Mouse (Mus musculus): ENCODE results near the gene Ptprm. TPM values are rescaled to one million over a fixed set of nuclear protein-coding genes. Genes with fewer than 3 reads are reported as not detected.

The Ptprm gene
- polyA plus RNA-seq, 1 experiment from 2014 or later: 7.0 TPM

DNA sequence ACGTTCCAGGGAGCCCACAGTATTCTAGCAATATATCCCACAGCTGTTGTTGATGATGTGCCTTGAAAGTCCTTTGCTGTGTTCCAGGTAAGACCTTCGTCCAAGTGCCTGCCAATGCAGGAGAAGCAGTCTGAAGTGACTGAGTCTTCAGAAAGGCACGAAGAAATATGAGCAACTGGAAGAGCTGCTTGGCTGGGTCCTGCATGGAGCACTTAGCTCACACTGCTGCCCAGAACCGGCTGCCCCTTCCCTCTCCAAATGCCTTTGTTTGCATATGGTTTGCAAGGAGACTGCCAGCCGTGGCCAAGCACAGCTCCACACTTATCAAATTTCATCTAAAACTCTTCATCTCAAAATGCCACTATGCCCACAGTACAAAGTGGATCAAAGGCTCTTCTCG lies 337.8 kb downstream of the Ptprm start:
- Histone ChIP-seq H3K27me3 (replicated peaks; ENCODE audit: control insufficient read depth, insufficient read depth, low read length) (no peaks in the 10 kb centered on the region), H3K4me2 (ENCODE audit: low read depth, low read length) (no peak overlapping the region), H3K27ac (ENCODE audit: low read length) (no peak overlapping the region), H3K9me3 (ENCODE audit: control insufficient read depth, low read length) (no peaks in the 10 kb centered on the region), H3K4me3 (ENCODE audit: low read length) (no peak overlapping the region), H3K9ac (ENCODE audit: low read depth, low read length) (no peak overlapping the region), H3K4me1 (ENCODE audit: control insufficient read depth, insufficient read depth, low read length) (no peaks in the 10 kb centered on the region), H3K36me3 (ENCODE audit: control insufficient read depth, insufficient read depth, low read length) (no peaks in the 10 kb centered on the region)
- 66% methylated on average over 6 of the region's 6 CpGs for WGBS
- ATAC-seq: no peak

DNA sequence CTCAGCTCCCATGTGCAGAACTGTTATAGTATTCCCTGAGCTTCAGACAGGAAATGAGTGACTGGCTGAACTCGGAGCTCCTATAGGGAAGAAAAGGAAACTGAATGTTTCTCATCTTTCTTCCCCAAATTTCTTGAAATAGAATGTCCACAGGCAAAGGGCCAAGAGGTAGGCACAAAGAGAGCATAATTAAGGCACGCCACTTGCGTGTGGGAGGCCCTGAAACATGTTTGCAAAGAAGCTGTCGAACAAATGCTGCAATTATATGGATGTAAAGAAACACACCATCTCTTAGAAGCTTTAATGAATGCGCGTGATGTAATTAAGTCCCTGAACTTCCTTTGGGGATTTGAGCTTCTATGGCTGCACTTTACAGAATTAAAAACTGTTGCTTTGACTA lies 341.0 kb downstream of the Ptprm start:
- H3K9ac ChIP-seq (ENCODE audit: low read depth, low read length): no peak overlapping the region
- no peaks in the 10 kb centered on the region for H3K27me3 ChIP-seq (replicated peaks; ENCODE audit: control insufficient read depth, insufficient read depth, low read length)
- 82% methylated on average over 6 of the region's 6 CpGs for WGBS
- no peaks in the 10 kb centered on the region for H3K9me3 ChIP-seq (ENCODE audit: control insufficient read depth, low read length)
- no peak overlapping the region for H3K27ac ChIP-seq (ENCODE audit: low read length)
- H3K4me2 ChIP-seq (ENCODE audit: low read depth, low read length): no peak overlapping the region
- H3K4me3 ChIP-seq (ENCODE audit: low read length): no peak overlapping the region
- no peaks in the 10 kb centered on the region for H3K36me3 ChIP-seq (ENCODE audit: control insufficient read depth, insufficient read depth, low read length)
- no peaks in the 10 kb centered on the region for H3K4me1 ChIP-seq (ENCODE audit: control insufficient read depth, insufficient read depth, low read length)
- no peak for ATAC-seq

DNA sequence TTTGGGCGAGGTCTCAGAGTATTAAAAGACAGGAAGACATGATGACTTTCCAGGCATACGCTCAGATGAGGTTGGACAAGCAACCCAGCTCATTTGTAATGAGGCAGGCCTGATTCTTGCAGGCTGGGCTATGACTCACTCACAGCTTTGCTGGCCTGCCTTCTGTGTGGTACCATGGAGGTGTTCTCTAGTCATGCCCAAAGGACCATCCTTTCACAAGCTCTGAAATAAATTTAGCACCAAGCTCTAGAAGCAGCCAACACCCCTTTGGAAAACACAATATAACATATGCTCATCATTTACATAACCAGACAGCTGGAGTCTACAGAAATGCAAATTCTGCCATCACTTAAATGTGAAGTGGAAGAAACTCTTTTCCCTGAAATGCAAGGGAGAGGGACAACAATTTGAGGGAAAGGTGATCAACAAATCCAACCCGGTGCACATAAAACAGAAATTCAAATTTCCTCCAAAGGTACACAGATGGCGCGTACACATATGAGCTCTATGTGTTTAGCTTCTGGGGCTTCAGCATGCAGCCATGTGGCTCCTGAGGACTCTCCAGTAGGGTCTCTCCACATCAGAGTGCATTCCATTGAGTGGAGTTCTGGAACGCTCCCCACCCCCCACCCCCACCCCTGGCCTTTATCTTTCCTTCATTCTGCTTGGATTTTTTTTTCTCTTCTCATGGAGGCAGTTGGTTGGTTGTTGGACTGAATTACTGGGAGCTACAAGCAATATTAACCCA lies 342.2 kb downstream of the Ptprm start:
- no peaks in the 10 kb centered on the region for H3K27me3 ChIP-seq (replicated peaks; ENCODE audit: control insufficient read depth, insufficient read depth, low read length)
- ATAC-seq: no peak
- 87% methylated on average over 6 of the region's 6 CpGs for WGBS
- no peaks in the 10 kb centered on the region for H3K36me3 ChIP-seq (ENCODE audit: control insufficient read depth, insufficient read depth, low read length)
- H3K9ac ChIP-seq (ENCODE audit: low read depth, low read length): no peak overlapping the region
- H3K27ac ChIP-seq (ENCODE audit: low read length): no peak overlapping the region
- no peaks in the 10 kb centered on the region for H3K4me1 ChIP-seq (ENCODE audit: control insufficient read depth, insufficient read depth, low read length)
- no peaks in the 10 kb centered on the region for H3K9me3 ChIP-seq (ENCODE audit: control insufficient read depth, low read length)
- no peak overlapping the region for H3K4me2 ChIP-seq (ENCODE audit: low read depth, low read length)
- no peak overlapping the region for H3K4me3 ChIP-seq (ENCODE audit: low read length)

DNA sequence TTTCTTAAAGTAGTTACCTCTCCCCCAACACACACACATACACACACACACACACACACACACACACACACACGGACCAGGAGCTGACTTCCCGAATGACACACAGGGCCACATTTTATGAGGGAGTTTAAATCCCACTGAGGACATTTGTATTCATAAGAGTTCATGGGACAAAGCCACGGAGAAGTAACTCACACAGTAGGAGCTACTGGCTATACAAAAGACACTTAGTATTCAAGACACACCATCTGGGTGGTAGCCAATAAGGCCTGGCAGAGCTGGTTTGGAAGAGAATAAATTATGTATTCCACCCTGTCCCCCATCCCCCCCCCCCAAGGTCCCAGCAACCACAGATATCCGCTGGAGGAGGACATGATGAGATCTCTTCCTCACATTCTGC lies 344.1 kb downstream of the Ptprm start:
- Histone ChIP-seq H3K27me3 (replicated peaks; ENCODE audit: control insufficient read depth, insufficient read depth, low read length) (no peaks in the 10 kb centered on the region), H3K4me3 (ENCODE audit: low read length) (no peak overlapping the region), H3K4me2 (ENCODE audit: low read depth, low read length) (no peak overlapping the region), H3K9me3 (ENCODE audit: control insufficient read depth, low read length) (0 out of 2 replicates have a peak, but pooled peaks cover 2% of the 10 kb centered on the region), H3K36me3 (ENCODE audit: control insufficient read depth, insufficient read depth, low read length) (no peaks in the 10 kb centered on the region), H3K4me1 (ENCODE audit: control insufficient read depth, insufficient read depth, low read length) (no peaks in the 10 kb centered on the region), H3K9ac (ENCODE audit: low read depth, low read length) (no peak overlapping the region), H3K27ac (ENCODE audit: low read length) (no peak overlapping the region)
- no peak for ATAC-seq
- 88% methylated on average over 4 of the region's 4 CpGs for WGBS

DNA sequence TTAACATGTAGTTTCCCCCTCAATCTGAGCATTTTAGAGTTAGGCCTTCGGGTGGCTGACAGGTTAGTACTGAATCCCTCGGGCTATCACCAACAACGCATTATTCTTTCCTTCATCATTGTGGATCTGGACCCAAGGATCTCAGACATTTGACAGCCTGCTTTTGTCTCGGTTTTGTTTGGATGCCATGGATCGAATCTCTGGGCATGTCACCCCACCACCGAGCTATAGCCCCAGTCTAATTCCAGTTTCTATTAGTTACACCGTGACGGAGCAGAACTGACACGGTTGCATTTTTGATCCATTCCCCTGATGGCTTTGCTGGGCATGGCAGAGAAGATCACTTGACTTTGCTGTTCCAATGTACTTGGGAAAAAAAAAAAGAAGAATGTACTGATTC lies 346.1 kb downstream of the Ptprm start:
- Histone ChIP-seq H3K4me1 (ENCODE audit: control insufficient read depth, insufficient read depth, low read length) (no peaks in the 10 kb centered on the region), H3K4me3 (ENCODE audit: low read length) (no peak overlapping the region), H3K36me3 (ENCODE audit: control insufficient read depth, insufficient read depth, low read length) (no peaks in the 10 kb centered on the region), H3K4me2 (ENCODE audit: low read depth, low read length) (no peak overlapping the region), H3K9me3 (ENCODE audit: control insufficient read depth, low read length) (0 out of 2 replicates have a peak, but pooled peaks cover 2% of the 10 kb centered on the region), H3K27me3 (replicated peaks; ENCODE audit: control insufficient read depth, insufficient read depth, low read length) (no peaks in the 10 kb centered on the region), H3K27ac (ENCODE audit: low read length) (no peak overlapping the region), H3K9ac (ENCODE audit: low read depth, low read length) (no peak overlapping the region)
- no peak for ATAC-seq
- 92% methylated on average over 9 of the region's 9 CpGs for whole genome bisulfite sequencing

DNA sequence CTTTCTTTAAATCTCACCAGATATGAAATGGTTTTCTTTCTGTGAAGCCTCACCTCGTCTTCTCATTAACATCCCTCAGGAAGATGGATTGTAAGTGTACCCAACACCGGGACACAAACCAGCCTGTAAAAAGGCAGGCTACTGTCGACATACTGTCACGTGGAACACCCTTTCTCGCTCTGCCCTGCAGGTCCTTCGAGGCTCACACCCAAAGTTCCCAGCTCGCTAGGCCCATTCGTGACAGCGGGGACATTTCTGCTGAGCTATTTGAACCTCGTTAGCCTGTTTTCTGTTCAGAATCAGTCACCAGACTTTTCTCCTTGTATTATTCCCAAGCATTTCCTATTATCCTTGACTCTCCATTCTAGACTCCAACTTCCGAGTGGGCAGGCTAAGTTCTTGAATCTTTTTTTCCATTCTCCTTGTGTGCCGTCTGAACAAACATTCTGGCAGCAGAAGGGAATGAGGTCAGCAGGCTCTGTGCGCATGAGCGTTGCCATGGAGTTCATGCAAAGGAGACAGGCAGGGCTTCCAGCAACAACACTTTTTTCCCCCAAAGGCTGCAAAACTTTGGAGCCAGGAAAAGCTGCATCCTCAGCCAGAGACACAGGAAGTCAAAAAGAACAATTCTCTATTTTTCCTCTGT lies 347.4 kb downstream of the Ptprm start:
- no peak overlapping the region for H3K4me2 ChIP-seq (ENCODE audit: low read depth, low read length)
- no peaks in the 10 kb centered on the region for H3K36me3 ChIP-seq (ENCODE audit: control insufficient read depth, insufficient read depth, low read length)
- WGBS: 68% methylated on average over 14 of the region's 14 CpGs
- H3K9ac ChIP-seq (ENCODE audit: low read depth, low read length): no peak overlapping the region
- H3K4me1 ChIP-seq (ENCODE audit: control insufficient read depth, insufficient read depth, low read length): no peaks in the 10 kb centered on the region
- no peak overlapping the region for H3K27ac ChIP-seq (ENCODE audit: low read length)
- no peak for ATAC-seq
- H3K9me3 ChIP-seq (ENCODE audit: control insufficient read depth, low read length): 0 out of 2 replicates have a peak, but pooled peaks cover 2% of the 10 kb centered on the region
- H3K4me3 ChIP-seq (ENCODE audit: low read length): no peak overlapping the region
- no peaks in the 10 kb centered on the region for H3K27me3 ChIP-seq (replicated peaks; ENCODE audit: control insufficient read depth, insufficient read depth, low read length)

DNA sequence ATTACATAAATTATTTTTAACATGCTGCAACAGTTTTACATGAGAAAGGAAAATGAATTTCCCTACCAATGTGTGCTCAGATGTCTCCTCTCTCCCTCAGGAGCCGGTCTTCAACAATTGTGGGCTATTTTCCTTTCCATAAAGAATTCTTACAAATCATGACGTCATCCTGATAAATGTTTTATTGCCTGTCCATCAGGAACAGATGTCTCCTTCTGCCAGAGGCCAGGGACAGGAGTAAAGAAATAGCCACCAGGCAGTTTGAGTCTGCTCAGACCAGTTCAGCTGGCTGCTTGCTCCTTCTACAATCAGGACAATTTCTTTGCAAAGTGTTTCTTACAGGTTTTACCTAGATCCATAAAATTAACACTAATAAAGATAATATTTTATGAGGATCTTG lies 357.4 kb downstream of the Ptprm start:
- 40% methylated on average over 2 of the region's 2 CpGs for WGBS
- H3K27me3 ChIP-seq (replicated peaks; ENCODE audit: control insufficient read depth, insufficient read depth, low read length): no peaks in the 10 kb centered on the region
- no peaks in the 10 kb centered on the region for H3K36me3 ChIP-seq (ENCODE audit: control insufficient read depth, insufficient read depth, low read length)
- H3K9ac ChIP-seq (ENCODE audit: low read depth, low read length): no peak overlapping the region
- H3K27ac ChIP-seq (ENCODE audit: low read length): no peak overlapping the region
- no peak overlapping the region for H3K4me3 ChIP-seq (ENCODE audit: low read length)
- no peak for ATAC-seq
- no peaks in the 10 kb centered on the region for H3K4me1 ChIP-seq (ENCODE audit: control insufficient read depth, insufficient read depth, low read length)
- no peak overlapping the region for H3K4me2 ChIP-seq (ENCODE audit: low read depth, low read length)
- H3K9me3 ChIP-seq (ENCODE audit: control insufficient read depth, low read length): 0 out of 2 replicates have a peak, but pooled peaks cover 3% of the 10 kb centered on the region

DNA sequence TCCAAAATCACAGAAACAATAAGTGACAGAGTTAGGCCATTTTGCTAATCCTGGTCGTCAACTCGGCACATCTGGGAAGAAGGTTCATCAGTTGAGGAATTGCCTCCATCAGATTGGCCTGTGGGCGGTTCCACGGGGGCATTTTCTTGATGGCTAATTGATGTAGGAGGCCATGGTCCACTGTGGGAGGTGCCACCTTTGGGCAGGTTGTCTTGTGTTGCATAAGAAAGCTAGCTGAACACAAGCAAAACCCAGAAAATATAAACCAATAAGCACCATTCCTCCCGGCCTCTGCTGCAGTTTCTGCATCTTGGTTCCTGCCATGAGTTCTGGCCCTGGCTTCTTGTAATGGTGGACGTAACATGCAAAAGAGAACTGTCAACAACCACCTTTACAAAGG lies 358.2 kb downstream of the Ptprm start:
- no peaks in the 10 kb centered on the region for H3K36me3 ChIP-seq (ENCODE audit: control insufficient read depth, insufficient read depth, low read length)
- no peak overlapping the region for H3K4me2 ChIP-seq (ENCODE audit: low read depth, low read length)
- ATAC-seq: no peak
- H3K9ac ChIP-seq (ENCODE audit: low read depth, low read length): no peak overlapping the region
- H3K4me3 ChIP-seq (ENCODE audit: low read length): no peak overlapping the region
- no peaks in the 10 kb centered on the region for H3K4me1 ChIP-seq (ENCODE audit: control insufficient read depth, insufficient read depth, low read length)
- no peak overlapping the region for H3K27ac ChIP-seq (ENCODE audit: low read length)
- WGBS: 93% methylated on average over 6 of the region's 6 CpGs
- 0 out of 2 replicates have a peak, but pooled peaks cover 3% of the 10 kb centered on the region for H3K9me3 ChIP-seq (ENCODE audit: control insufficient read depth, low read length)
- no peaks in the 10 kb centered on the region for H3K27me3 ChIP-seq (replicated peaks; ENCODE audit: control insufficient read depth, insufficient read depth, low read length)

DNA sequence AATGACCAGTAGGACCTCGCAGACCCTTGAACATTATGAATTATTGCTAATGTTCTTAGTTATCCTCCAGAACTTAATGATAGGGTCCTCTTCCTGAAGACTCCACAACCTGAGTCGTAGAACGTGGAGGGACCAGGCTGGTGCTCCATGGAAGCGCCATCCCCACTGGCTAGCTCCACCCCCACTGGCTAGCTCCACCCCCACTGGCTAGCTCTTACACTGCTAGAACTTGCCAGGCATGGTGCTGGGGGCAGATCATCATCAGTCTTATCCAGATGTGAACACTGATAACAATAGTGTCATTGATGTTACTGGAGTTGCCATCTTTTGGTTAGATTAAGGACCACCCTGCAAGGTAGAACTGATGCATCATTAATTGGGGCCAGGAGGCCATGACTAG lies 362.4 kb downstream of the Ptprm start:
- WGBS: 84% methylated on average over 4 of the region's 4 CpGs
- no peak overlapping the region for H3K4me3 ChIP-seq (ENCODE audit: low read length)
- no peak overlapping the region for H3K9ac ChIP-seq (ENCODE audit: low read depth, low read length)
- no peak overlapping the region for H3K27ac ChIP-seq (ENCODE audit: low read length)
- H3K9me3 ChIP-seq (ENCODE audit: control insufficient read depth, low read length): no peaks in the 10 kb centered on the region
- no peaks in the 10 kb centered on the region for H3K27me3 ChIP-seq (replicated peaks; ENCODE audit: control insufficient read depth, insufficient read depth, low read length)
- ATAC-seq: no peak
- no peaks in the 10 kb centered on the region for H3K36me3 ChIP-seq (ENCODE audit: control insufficient read depth, insufficient read depth, low read length)
- no peak overlapping the region for H3K4me2 ChIP-seq (ENCODE audit: low read depth, low read length)
- no peaks in the 10 kb centered on the region for H3K4me1 ChIP-seq (ENCODE audit: control insufficient read depth, insufficient read depth, low read length)

All from intestine, embryonic 16.5 days (tissue).